Mouse (Mus musculus): ENCODE data around the gene Il34. TPM values are rescaled to one million over a fixed set of nuclear protein-coding genes. Genes with fewer than 3 reads are reported as not detected.

Gene Il34
- polyA plus RNA-seq (2012; rRNA removed) = 1.7 and 2.0 TPM in 2 replicates

DNA sequence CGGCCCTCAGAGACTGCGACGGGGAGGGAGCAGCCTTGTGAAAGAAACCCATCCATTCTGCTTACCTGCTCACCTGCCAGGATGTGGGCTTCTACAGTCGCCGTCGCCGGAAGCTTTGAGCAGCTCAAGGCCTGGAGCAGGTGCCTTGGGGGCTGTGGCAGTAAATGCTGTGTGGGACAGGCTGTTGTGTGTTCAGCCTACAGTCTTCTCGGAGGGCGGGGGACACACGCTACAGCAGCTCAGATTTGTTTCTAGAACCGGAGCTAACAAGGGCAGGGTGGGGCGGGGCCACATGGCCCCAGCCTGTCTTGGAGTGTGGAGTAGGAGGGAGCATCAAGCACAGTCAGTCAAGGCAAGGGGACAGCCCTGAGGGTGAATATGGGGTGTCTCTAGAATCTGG lies at the start of gene Il34:
Il34 (minus strand) TSS at position 256 of the 400 bp plus-strand sequence.
- Histone ChIP-seq H3K27me3 (ENCODE audit: control insufficient read depth, insufficient read depth, low read length) (no peaks in the 10 kb centered on the region), H3K27ac (ENCODE audit: control insufficient read depth, insufficient read depth, low read depth, low read length) (no peak within 1 kb of the TSS), H3K36me3 (ENCODE audit: control insufficient read depth, insufficient read depth, low read length) (no peaks in the 10 kb centered on the region; the same call in 1 of the 2 replicates), H3K4me1 (ENCODE audit: control insufficient read depth, insufficient read depth, low read length) (no peaks in the 10 kb centered on the region; the same call in none of the 2 replicates), H3K4me3 (ENCODE audit: control insufficient read depth, low read depth, low read length) (no peak within 1 kb of the TSS)
- TF ChIP-seq CTCF (IDR thresholded peaks at IDR 0.05; ENCODE audit: control insufficient read depth, insufficient read depth, insufficient replicate concordance, low read depth, low read length) (no peak), POLR2A (IDR thresholded peaks at IDR 0.05; ENCODE audit: control insufficient read depth, low read depth, low read length) (no peak)

- TF ChIP-seq POLR2A (IDR thresholded peaks at IDR 0.05; ENCODE audit: control insufficient read depth, low read depth, low read length) (no peak), CTCF (IDR thresholded peaks at IDR 0.05; ENCODE audit: control insufficient read depth, insufficient read depth, insufficient replicate concordance, low read depth, low read length) (no peak)
- Histone ChIP-seq H3K27ac (ENCODE audit: control insufficient read depth, insufficient read depth, low read depth, low read length) (no peak overlapping the region), H3K4me1 (ENCODE audit: control insufficient read depth, insufficient read depth, low read length) (no peaks in the 10 kb centered on the region; the same call in 1 of the 2 replicates), H3K27me3 (ENCODE audit: control insufficient read depth, insufficient read depth, low read length) (no peaks in the 10 kb centered on the region), H3K4me3 (ENCODE audit: control insufficient read depth, low read depth, low read length) (no peak overlapping the region), H3K36me3 (ENCODE audit: control insufficient read depth, insufficient read depth, low read length) (peaks cover 5% of the 10 kb centered on the region; the same call in 1 of the 2 replicates)
These were observed 45.5 kb upstream of the Il34 start for GRCm38 (mm10) chr8:110851186-110851585.

GRCm38 (mm10) chr8:110847645-110848495 lies 42.1 kb upstream of the Il34 start:
- H3K27me3 ChIP-seq (ENCODE audit: control insufficient read depth, insufficient read depth, low read length) = no peaks in the 10 kb centered on the region
- H3K36me3 ChIP-seq (ENCODE audit: control insufficient read depth, insufficient read depth, low read length) = peaks cover 7% of the 10 kb centered on the region
- H3K4me3 ChIP-seq (ENCODE audit: control insufficient read depth, low read depth, low read length) = peak overlapping the region; percentile 35; the same call in 1 of the 2 replicates
- H3K4me1 ChIP-seq (ENCODE audit: control insufficient read depth, insufficient read depth, low read length) = no peaks in the 10 kb centered on the region; the same call in 1 of the 2 replicates
- no peak overlapping the region for H3K27ac ChIP-seq (ENCODE audit: control insufficient read depth, insufficient read depth, low read depth, low read length)
- TF ChIP-seq CTCF (IDR thresholded peaks at IDR 0.05; ENCODE audit: control insufficient read depth, insufficient read depth, insufficient replicate concordance, low read depth, low read length) (no peak), POLR2A (IDR thresholded peaks at IDR 0.05; ENCODE audit: control insufficient read depth, low read depth, low read length) (no peak)

DNA sequence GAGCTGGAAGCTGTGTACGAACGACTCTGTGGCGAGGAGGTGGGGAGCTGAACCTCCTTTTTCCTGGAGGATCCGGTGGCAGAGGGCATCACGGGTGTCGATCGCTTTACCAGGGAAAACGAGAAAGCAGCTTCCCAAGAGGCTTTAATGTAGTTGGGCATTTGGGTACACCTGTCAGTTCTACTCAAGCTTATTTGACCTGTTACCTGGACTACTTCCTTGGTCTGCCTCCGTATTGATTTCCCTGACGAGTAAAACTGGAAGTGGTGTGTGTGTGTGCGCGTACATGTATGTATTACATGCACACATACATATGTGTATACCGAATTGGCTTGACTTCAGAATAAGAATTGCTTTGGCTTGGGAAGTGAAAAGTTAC lies 41.4 kb upstream of the Il34 start:
- H3K27ac ChIP-seq (ENCODE audit: control insufficient read depth, insufficient read depth, low read depth, low read length) = peak overlapping the region; percentile 92
- peaks cover 8% of the 10 kb centered on the region for H3K36me3 ChIP-seq (ENCODE audit: control insufficient read depth, insufficient read depth, low read length)

DNA sequence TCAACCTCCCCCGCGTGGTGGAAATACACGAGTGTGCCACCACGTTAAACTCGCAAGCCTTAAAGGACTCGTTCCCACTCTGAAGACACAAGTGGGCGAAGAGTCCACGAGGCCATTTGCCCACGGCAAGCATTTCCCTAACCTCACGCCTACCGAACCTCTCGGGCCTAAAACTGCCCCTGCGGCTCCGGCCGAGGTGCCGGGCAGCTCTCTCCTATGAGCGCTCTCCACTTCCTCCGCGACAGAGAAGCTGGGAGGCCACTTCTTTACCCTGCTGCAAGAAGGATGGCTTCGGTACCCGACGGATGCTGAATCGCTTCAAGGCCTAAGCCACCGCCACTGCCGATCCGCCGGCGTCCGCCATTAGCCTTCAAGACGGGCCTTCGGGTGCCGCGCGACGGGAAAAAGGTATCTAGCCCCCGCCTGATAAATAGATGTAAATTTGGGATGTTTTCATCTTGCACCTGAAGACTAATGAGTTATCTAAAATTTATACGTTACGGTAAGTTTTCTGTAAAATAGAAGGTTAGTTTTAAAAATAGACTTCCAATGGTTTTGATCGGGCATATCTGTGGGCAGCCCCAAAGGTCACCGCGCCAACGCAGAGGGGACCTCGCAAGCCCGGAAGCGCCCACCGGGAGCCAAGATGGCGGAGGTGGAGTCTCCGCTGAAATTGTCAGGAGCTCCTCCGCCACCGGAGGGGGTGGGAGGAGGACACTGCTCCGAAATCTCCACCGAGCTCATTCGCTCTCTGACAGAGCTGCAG lies 40.9 kb upstream of the Il34 start, which contains the start of the genes Cog4 and Sf3b3:
Cog4 (plus strand) TSS at position 196 of the 766 bp plus-strand sequence.
Sf3b3 (minus strand) TSS at position 383 of the 766 bp plus-strand sequence.
- TF ChIP-seq CTCF (IDR thresholded peaks at IDR 0.05; ENCODE audit: control insufficient read depth, insufficient read depth, insufficient replicate concordance, low read depth, low read length) (no peak), POLR2A (IDR thresholded peaks at IDR 0.05; ENCODE audit: control insufficient read depth, low read depth, low read length) (peak; percentile 80)
- peak within 1 kb of the TSS; percentile 92 for H3K27ac ChIP-seq (ENCODE audit: control insufficient read depth, insufficient read depth, low read depth, low read length)
- H3K4me3 ChIP-seq (ENCODE audit: control insufficient read depth, low read depth, low read length) = peak within 1 kb of the TSS; percentile 97
- peaks cover 9% of the 10 kb centered on the region for H3K36me3 ChIP-seq (ENCODE audit: control insufficient read depth, insufficient read depth, low read length)
- H3K27me3 ChIP-seq (ENCODE audit: control insufficient read depth, insufficient read depth, low read length) = no peaks in the 10 kb centered on the region
- no peaks in the 10 kb centered on the region; the same call in 1 of the 2 replicates for H3K4me1 ChIP-seq (ENCODE audit: control insufficient read depth, insufficient read depth, low read length)

More for the DNA sequence above, 41.4 kb upstream of the Il34 start:
- TF ChIP-seq CTCF (IDR thresholded peaks at IDR 0.05; ENCODE audit: control insufficient read depth, insufficient read depth, insufficient replicate concordance, low read depth, low read length) = no peak
- TF ChIP-seq POLR2A (IDR thresholded peaks at IDR 0.05; ENCODE audit: control insufficient read depth, low read depth, low read length) = no peak
- Histone ChIP-seq H3K4me1 (ENCODE audit: control insufficient read depth, insufficient read depth, low read length) (no peaks in the 10 kb centered on the region; the same call in 1 of the 2 replicates), H3K4me3 (ENCODE audit: control insufficient read depth, low read depth, low read length) (peak overlapping the region; percentile 97), H3K27me3 (ENCODE audit: control insufficient read depth, insufficient read depth, low read length) (no peaks in the 10 kb centered on the region)

- Histone ChIP-seq H3K27ac (ENCODE audit: control insufficient read depth, insufficient read depth, low read depth, low read length) (peak overlapping the region; percentile 92), H3K4me3 (ENCODE audit: control insufficient read depth, low read depth, low read length) (peak overlapping the region; percentile 97), H3K36me3 (ENCODE audit: control insufficient read depth, insufficient read depth, low read length) (peaks cover 7% of the 10 kb centered on the region), H3K27me3 (ENCODE audit: control insufficient read depth, insufficient read depth, low read length) (no peaks in the 10 kb centered on the region), H3K4me1 (ENCODE audit: control insufficient read depth, insufficient read depth, low read length) (no peaks in the 10 kb centered on the region; the same call in 1 of the 2 replicates)
- TF ChIP-seq POLR2A (IDR thresholded peaks at IDR 0.05; ENCODE audit: control insufficient read depth, low read depth, low read length) = no peak
- TF ChIP-seq CTCF (IDR thresholded peaks at IDR 0.05; ENCODE audit: control insufficient read depth, insufficient read depth, insufficient replicate concordance, low read depth, low read length) = no peak
These were observed 40.2 kb upstream of the Il34 start for GRCm38 (mm10) chr8:110845821-110846404.
